Mouse (Mus musculus): ENCODE results near the gene Bcl2a1b.
"Not testable (repeated sequence)": the region's sequence is repeated elsewhere in the genome, so short reads cannot be mapped to it uniquely, and the experiment has no call there.

The Bcl2a1b gene

GRCm38 (mm10) chr9:89198969-89199416 lies at the start of gene Bcl2a1b, which contains the start of gene Gm29094:
Gene Bcl2a1b, plus strand, starts transcription at chr9:89199209.
Gene Gm29094, plus strand, starts transcription at chr9:89199379.
- DNase-seq (ENCODE audit: low read depth) = not testable (repeated sequence)

- DNase-seq (ENCODE audit: low read depth) = not testable (repeated sequence)
Measured at GRCm38 (mm10) chr9:89172539-89172938, 26.5 kb upstream of the Bcl2a1b start.

- not testable (repeated sequence) for DNase-seq (ENCODE audit: low read depth)
Measured at GRCm38 (mm10) chr9:89178833-89179232, 20.2 kb upstream of the Bcl2a1b start.

GRCm38 (mm10) chr9:89179469-89179868 lies 19.5 kb upstream of the Bcl2a1b start:
- not testable (repeated sequence) for DNase-seq (ENCODE audit: low read depth)

- not testable (repeated sequence) for DNase-seq (ENCODE audit: low read depth)
Measured at GRCm38 (mm10) chr9:89187006-89187405, 12.0 kb upstream of the Bcl2a1b start.

GRCm38 (mm10) chr9:89195483-89195882 lies 3.5 kb upstream of the Bcl2a1b start:
- not testable (repeated sequence) for DNase-seq (ENCODE audit: low read depth)

GRCm38 (mm10) chr9:89197509-89197908 lies 1.5 kb upstream of the Bcl2a1b start:
- not testable (repeated sequence) for DNase-seq (ENCODE audit: low read depth)

GRCm38 (mm10) chr9:89198349-89198748 lies 660 bp upstream of the Bcl2a1b start:
- DNase-seq (ENCODE audit: low read depth) = not testable (repeated sequence)

GRCm38 (mm10) chr9:89202256-89202655 lies 3.2 kb downstream of the Bcl2a1b start:
- DNase-seq (ENCODE audit: low read depth) = not testable (repeated sequence)

- DNase-seq (ENCODE audit: low read depth) = not testable (repeated sequence)
Measured at GRCm38 (mm10) chr9:89208939-89209338, 9.9 kb downstream of the Bcl2a1b start.

- not testable (repeated sequence) for DNase-seq (ENCODE audit: low read depth)
Measured at GRCm38 (mm10) chr9:89210353-89211064, 11.5 kb downstream of the Bcl2a1b start, which contains the start of gene Mthfs. Gene Mthfs, plus strand, starts transcription at chr9:89210676.

- not testable (repeated sequence) for DNase-seq (ENCODE audit: low read depth)
Measured at GRCm38 (mm10) chr9:89211065-89211858, 12.3 kb downstream of the Bcl2a1b start.

- not testable (repeated sequence) for DNase-seq (ENCODE audit: low read depth)
Measured at GRCm38 (mm10) chr9:89212428-89212827, 13.4 kb downstream of the Bcl2a1b start.

- not testable (repeated sequence) for DNase-seq (ENCODE audit: low read depth)
Measured at GRCm38 (mm10) chr9:89218174-89218573, 19.2 kb downstream of the Bcl2a1b start.

- not testable (repeated sequence) for DNase-seq (ENCODE audit: low read depth)
Measured at GRCm38 (mm10) chr9:89219668-89220067, 20.7 kb downstream of the Bcl2a1b start.

GRCm38 (mm10) chr9:89220704-89221287 lies 21.8 kb downstream of the Bcl2a1b start:
- DNase-seq (ENCODE audit: low read depth) = not testable (repeated sequence)

GRCm38 (mm10) chr9:89226071-89226470 lies 27.1 kb downstream of the Bcl2a1b start:
- DNase-seq (ENCODE audit: low read depth) = no peak

- DNase-seq (ENCODE audit: low read depth) = no peak
Measured at GRCm38 (mm10) chr9:89228122-89228521, 29.1 kb downstream of the Bcl2a1b start.

GRCm38 (mm10) chr9:89230897-89231497 lies 32.0 kb downstream of the Bcl2a1b start:
- DNase-seq (ENCODE audit: low read depth) = not testable (repeated sequence)

GRCm38 (mm10) chr9:89237131-89237530 lies 38.1 kb downstream of the Bcl2a1b start:
- not testable (repeated sequence) for DNase-seq (ENCODE audit: low read depth)

GRCm38 (mm10) chr9:89238976-89239505 lies 40.0 kb downstream of the Bcl2a1b start:
- DNase-seq (ENCODE audit: low read depth) = not testable (repeated sequence)

All from fibroblast of lung, adult 2 months (primary cell).